Mouse (Mus musculus): Measurements from ENCODE around the gene Sema5b. TPM values are rescaled to one million over a fixed set of nuclear protein-coding genes. Genes with fewer than 3 reads are reported as not detected.
"Not testable (repeated sequence)": the region's sequence is repeated elsewhere in the genome, so short reads cannot be mapped to it uniquely, and the experiment has no call there.

Sema5b gene
- total RNA-seq, 4 experiments from 2014 or later = 1.6 to 3.1 (median 1.9) TPM

- DNase-seq (ENCODE audit: low spot score) = no peak
These were observed 8.4 kb downstream of the Sema5b start for GRCm38 (mm10) chr16:35549354-35549753.

- DNase-seq (ENCODE audit: low spot score) = no peak
These were observed 14.9 kb downstream of the Sema5b start for GRCm38 (mm10) chr16:35555596-35556482.

GRCm38 (mm10) chr16:35557038-35557437, 16.1 kb downstream of the Sema5b start:
- no peak for DNase-seq (ENCODE audit: low spot score)

GRCm38 (mm10) chr16:35561541-35561940, 20.6 kb downstream of the Sema5b start:
- no peak for DNase-seq (ENCODE audit: low spot score)

GRCm38 (mm10) chr16:35564246-35564905, 23.4 kb downstream of the Sema5b start:
- no peak for DNase-seq (ENCODE audit: low spot score)

- DNase-seq (ENCODE audit: low spot score) = not testable (repeated sequence)
These were observed 24.7 kb downstream of the Sema5b start for GRCm38 (mm10) chr16:35565601-35566000.

GRCm38 (mm10) chr16:35568225-35568880, 27.4 kb downstream of the Sema5b start:
- DNase-seq (ENCODE audit: low spot score) = no peak

- DNase-seq (ENCODE audit: low spot score) = no peak
These were observed 28.4 kb downstream of the Sema5b start for GRCm38 (mm10) chr16:35569347-35569746.

- no peak for DNase-seq (ENCODE audit: low spot score)
These were observed 28.8 kb downstream of the Sema5b start for GRCm38 (mm10) chr16:35569758-35570157.

- no peak for DNase-seq (ENCODE audit: low spot score)
These were observed 29.7 kb downstream of the Sema5b start for GRCm38 (mm10) chr16:35570627-35571026.

- no peak for DNase-seq (ENCODE audit: low spot score)
These were observed 32.6 kb downstream of the Sema5b start for GRCm38 (mm10) chr16:35573586-35573985.

GRCm38 (mm10) chr16:35577181-35577941, 36.4 kb downstream of the Sema5b start:
- DNase-seq (ENCODE audit: low spot score) = no peak

GRCm38 (mm10) chr16:35581299-35581698, 40.4 kb downstream of the Sema5b start:
- DNase-seq (ENCODE audit: low spot score) = no peak

GRCm38 (mm10) chr16:35583551-35584080, 42.7 kb downstream of the Sema5b start:
- DNase-seq (ENCODE audit: low spot score) = no peak

- DNase-seq (ENCODE audit: low spot score) = no peak
These were observed 44.3 kb downstream of the Sema5b start for GRCm38 (mm10) chr16:35585126-35585694.

GRCm38 (mm10) chr16:35587046-35587779, 46.3 kb downstream of the Sema5b start:
- DNase-seq (ENCODE audit: low spot score) = no peak

- no peak for DNase-seq (ENCODE audit: low spot score)
These were observed 47.0 kb downstream of the Sema5b start for GRCm38 (mm10) chr16:35587866-35588465.

GRCm38 (mm10) chr16:35588731-35589151, 47.8 kb downstream of the Sema5b start:
- DNase-seq (ENCODE audit: low spot score) = no peak

- no peak for DNase-seq (ENCODE audit: low spot score)
These were observed 50.8 kb downstream of the Sema5b start for GRCm38 (mm10) chr16:35591756-35592155.
